Mouse (Mus musculus) MEL (cell line): Measurements from ENCODE around the gene Nek10. TPM values are rescaled to one million over a fixed set of nuclear protein-coding genes. Genes with fewer than 3 reads are reported as not detected.

ENCODE experiments used
- DNase-seq: peaks from one replicate; pipeline ENCODE4 v3.0.0; 2011; ENCODE audit warnings: low read depth, low spot score
- H3K27ac ChIP-seq: 2 replicates; pipeline ENCODE4 v1.5.1; 2012; ENCODE audit warnings: low read depth, mild to moderate bottlenecking, control low read depth, low read length, moderate library complexity; ENCODE audit not compliant: control insufficient read depth
- H3K27me3 ChIP-seq, 2 experiments: fragments of 150-350 bp in 1 of 2; sonication (generic) in 1 of 2; 2 replicates each; pipeline ENCODE4 v1.6.1; 2012; ENCODE audit warnings: low read length in 2 of 2, mild to moderate bottlenecking in 2 of 2, improper control_type of control experiment in 1 of 2, moderate library complexity in 1 of 2; ENCODE audit not compliant: insufficient read depth in 2 of 2, control insufficient read depth in 1 of 2
- H3K36me3 ChIP-seq, 2 experiments: 2 replicates each; pipeline ENCODE4 v1.6.1; 2012 to 2014; ENCODE audit warnings: low read length in 2 of 2, improper control_type of control experiment in 1 of 2, inconsistent platforms in 1 of 2, mild to moderate bottlenecking in 1 of 2; ENCODE audit not compliant: insufficient read depth in 2 of 2, control insufficient read depth in 1 of 2
- H3K4me1 ChIP-seq, 2 experiments: fragments of 150-350 bp in 1 of 2; sonication (generic) in 1 of 2; 2 replicates each; pipeline ENCODE4 v1.6.1; 2012; ENCODE audit warnings: low read length in 2 of 2, improper control_type of control experiment in 1 of 2, mild to moderate bottlenecking in 1 of 2; ENCODE audit not compliant: insufficient read depth in 2 of 2, control insufficient read depth in 1 of 2
- H3K4me3 ChIP-seq, 2 experiments: fragments of 150-350 bp in 1 of 2; sonication (generic) in 1 of 2; 2 replicates each; pipeline ENCODE4 v1.5.1; 2012; ENCODE audit warnings: low read depth in 2 of 2, low read length in 2 of 2, mild to moderate bottlenecking in 2 of 2, moderate library complexity in 2 of 2, control low read depth in 1 of 2, improper control_type of control experiment in 1 of 2; ENCODE audit not compliant: control insufficient read depth in 1 of 2, insufficient read depth in 1 of 2
- H3K79me2 ChIP-seq: 2 replicates; pipeline ENCODE4 v1.6.1; 2012; ENCODE audit warnings: mild to moderate bottlenecking, low read length, moderate library complexity; ENCODE audit not compliant: control insufficient read depth, poor library complexity, insufficient read depth
- H3K9ac ChIP-seq: 2 replicates; pipeline ENCODE4 v1.6.1; 2012; ENCODE audit warnings: low read depth, mild to moderate bottlenecking, control low read depth, low read length, moderate library complexity; ENCODE audit not compliant: control insufficient read depth, poor library complexity, severe bottlenecking
- H3K9me3 ChIP-seq: fragments of 150-350 bp; sonication (generic); replicated peaks from 2 replicates; pipeline ENCODE4 v1.6.1; 2012; ENCODE audit warnings: mild to moderate bottlenecking, low read length, improper control_type of control experiment, moderate library complexity; ENCODE audit not compliant: insufficient read depth
- CHD2 ChIP-seq: IDR thresholded peaks from 2 replicates; pipeline ENCODE4 v1.6.1; 2011; ENCODE audit warnings: low read length, improper control_type of control experiment
- CTCF ChIP-seq, 3 experiments: IDR thresholded peaks in 2 of 3; conservative IDR thresholded peaks in 1 of 3; 2 replicates each; pipeline ENCODE4 v1.5.1; 2011 to 2012; ENCODE audit warnings: low read length in 3 of 3, low read depth in 2 of 3, mild to moderate bottlenecking in 2 of 3, improper control_type of control experiment in 1 of 3, inconsistent platforms in 1 of 3, mixed read lengths in 1 of 3, moderate library complexity in 1 of 3; ENCODE audit not compliant: control insufficient read depth in 1 of 3, insufficient read depth in 1 of 3, poor library complexity in 1 of 3, severe bottlenecking in 1 of 3
- EP300 ChIP-seq, 2 experiments: IDR thresholded peaks; 2 replicates each; pipeline ENCODE4 v1.6.1; 2011; ENCODE audit warnings: improper control_type of control experiment in 2 of 2, low read length in 2 of 2, low read depth in 1 of 2, mild to moderate bottlenecking in 1 of 2
- ETS1 ChIP-seq: IDR thresholded peaks from 2 replicates; pipeline ENCODE4 v1.6.1; 2012; ENCODE audit warnings: low read depth, mild to moderate bottlenecking, inconsistent platforms, low read length, improper control_type of control experiment, moderate library complexity
- GABPA ChIP-seq: IDR thresholded peaks from 2 replicates; pipeline ENCODE4 v1.6.1; 2012; ENCODE audit warnings: low read depth, mild to moderate bottlenecking, inconsistent platforms, low read length, improper control_type of control experiment, moderate library complexity
- GATA1 ChIP-seq: IDR thresholded peaks from 2 replicates; pipeline ENCODE4 v1.6.1; 2011; ENCODE audit warnings: low read depth, low read length, improper control_type of control experiment
- HCFC1 ChIP-seq: IDR thresholded peaks from 2 replicates; pipeline ENCODE4 v1.6.1; 2012; ENCODE audit warnings: low read depth, mild to moderate bottlenecking, inconsistent platforms, low read length, improper control_type of control experiment, moderate library complexity
- JUND ChIP-seq: IDR thresholded peaks from 2 replicates; pipeline ENCODE4 v1.6.1; 2011; ENCODE audit warnings: low read depth, mild to moderate bottlenecking, improper control_type of control experiment, low read length
- KAT2A ChIP-seq: conservative IDR thresholded peaks from 2 replicates; pipeline ENCODE4 v1.6.1; 2012; ENCODE audit warnings: low read depth, low read length, improper control_type of control experiment, inconsistent platforms
- MAZ ChIP-seq: IDR thresholded peaks from 2 replicates; pipeline ENCODE4 v1.6.1; 2012; ENCODE audit warnings: low read depth, mild to moderate bottlenecking, inconsistent platforms, low read length, improper control_type of control experiment
- MEF2A ChIP-seq: IDR thresholded peaks from 2 replicates; pipeline ENCODE4 v1.6.1; 2014; ENCODE audit warnings: low read depth, mild to moderate bottlenecking, inconsistent platforms, low read length, improper control_type of control experiment; ENCODE audit not compliant: poor library complexity, insufficient replicate concordance, severe bottlenecking; ENCODE audit errors: extremely low read depth
- MYB ChIP-seq: IDR thresholded peaks from 2 replicates; pipeline ENCODE4 v1.6.1; 2011; ENCODE audit warnings: mild to moderate bottlenecking, low read depth, low read length, improper control_type of control experiment
- MYC ChIP-seq: IDR thresholded peaks from 2 replicates; pipeline ENCODE4 v1.6.1; 2011; ENCODE audit warnings: low read depth, mild to moderate bottlenecking, low read length, improper control_type of control experiment, moderate library complexity
- NELFE ChIP-seq: IDR thresholded peaks from 2 replicates; pipeline ENCODE4 v1.6.1; 2011; ENCODE audit warnings: low read depth, low read length, improper control_type of control experiment
- NRF1 ChIP-seq: IDR thresholded peaks from 2 replicates; pipeline ENCODE4 v1.6.1; 2014; ENCODE audit warnings: low read depth, mild to moderate bottlenecking, inconsistent platforms, low read length, improper control_type of control experiment, moderate library complexity; ENCODE audit not compliant: poor library complexity, insufficient read depth, severe bottlenecking
- POLR2A ChIP-seq, 2 experiments: IDR thresholded peaks; 2 replicates each; pipeline ENCODE4 v1.6.1; 2011 to 2012; ENCODE audit warnings: low read length in 2 of 2, mild to moderate bottlenecking in 2 of 2, control low read depth in 1 of 2, improper control_type of control experiment in 1 of 2, low read depth in 1 of 2, moderate library complexity in 1 of 2; ENCODE audit not compliant: control insufficient read depth in 1 of 2, insufficient read depth in 1 of 2, poor library complexity in 1 of 2
- POLR2AphosphoS2 ChIP-seq: IDR thresholded peaks from 2 replicates; pipeline ENCODE4 v1.6.1; 2011; ENCODE audit warnings: low read length, improper control_type of control experiment
- POLR2AphosphoS5 ChIP-seq: IDR thresholded peaks from 2 replicates; pipeline ENCODE4 v1.6.1; 2012; ENCODE audit warnings: low read depth, borderline replicate concordance, mild to moderate bottlenecking, inconsistent platforms, low read length, moderate library complexity, mixed read lengths
- RAD21 ChIP-seq: IDR thresholded peaks from 2 replicates; pipeline ENCODE4 v1.6.1; 2011; ENCODE audit warnings: mild to moderate bottlenecking, low read depth, low read length, improper control_type of control experiment
- RCOR1 ChIP-seq: IDR thresholded peaks from 2 replicates; pipeline ENCODE4 v1.6.1; 2012; ENCODE audit warnings: low read depth, mild to moderate bottlenecking, inconsistent platforms, low read length, improper control_type of control experiment
- SMC3 ChIP-seq: IDR thresholded peaks from 2 replicates; pipeline ENCODE4 v1.6.1; 2011; ENCODE audit warnings: low read depth, low read length, improper control_type of control experiment
- TAL1 ChIP-seq: IDR thresholded peaks from 2 replicates; pipeline ENCODE4 v1.6.1; 2012; ENCODE audit warnings: mild to moderate bottlenecking, inconsistent platforms, low read length, moderate library complexity, mixed read lengths
- TCF12 ChIP-seq: IDR thresholded peaks from 2 replicates; pipeline ENCODE4 v1.6.1; 2014; ENCODE audit warnings: low read depth, mild to moderate bottlenecking, inconsistent platforms, low read length, improper control_type of control experiment, moderate library complexity
- USF2 ChIP-seq, 2 experiments: IDR thresholded peaks; 2 replicates each; pipeline ENCODE4 v1.6.1; 2011 to 2012; ENCODE audit warnings: improper control_type of control experiment in 2 of 2, low read length in 2 of 2, borderline replicate concordance in 1 of 2, inconsistent platforms in 1 of 2, low read depth in 1 of 2, mild to moderate bottlenecking in 1 of 2; ENCODE audit not compliant: insufficient read depth in 1 of 2
- ZC3H11A ChIP-seq: IDR thresholded peaks from 2 replicates; pipeline ENCODE4 v1.6.1; 2012; ENCODE audit warnings: low read depth, mild to moderate bottlenecking, inconsistent platforms, low read length, improper control_type of control experiment
- polyA plus RNA-seq, 2 experiments: library from polyadenylated mRNA; stranded (reverse) in 1 of 2; unstranded in 1 of 2; fragments of >175 nt in 1 of 2; fragments of >200 nt in 1 of 2; gene quantifications; 2 replicates each; pipeline versions ENCODE4 v1.2.1 to v1.2.4; 2012; ENCODE audit warnings: low replicate concordance in 2 of 2, low read depth in 1 of 2; ENCODE audit not compliant: insufficient read length in 2 of 2, insufficient read depth in 1 of 2, missing spikeins in 1 of 2
- total RNA-seq: library from RNA; depleted of rRNA; stranded (reverse); fragments of 300-350 nt; gene quantifications from 2 replicates; pipeline ENCODE4 v1.2.3, GENCODE M21; 2012

Gene Nek10
- total and polyA plus RNA-seq, 3 experiments: not detected

DNA sequence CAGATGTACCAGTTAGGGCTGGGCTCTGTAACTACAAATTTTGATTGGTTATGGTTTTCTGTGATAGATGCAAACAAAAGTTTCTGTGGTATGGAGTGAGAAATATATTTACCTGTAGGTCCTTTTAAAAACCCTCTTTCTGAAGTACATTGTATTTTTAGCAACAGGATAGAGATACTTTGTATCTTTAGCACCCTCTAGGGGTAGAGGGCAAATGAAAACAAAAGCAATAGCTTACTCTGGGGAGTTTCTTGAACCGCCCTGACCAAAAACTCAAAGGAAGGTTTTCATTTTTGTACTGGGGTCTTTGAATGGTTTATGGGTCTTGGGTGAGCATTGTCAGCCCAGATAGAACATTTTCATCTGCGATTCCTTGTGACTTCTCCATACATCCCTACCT is 188.4 kb downstream of the Nek10 start:
- H3K36me3 ChIP-seq: no peaks in the 10 kb centered on the region
- H3K27ac ChIP-seq: no peak overlapping the region
- TF ChIP-seq MEF2A (no peak), CHD2 (no peak), CTCF (IDR thresholded peaks at IDR 0.05 in 2 of 3, conservative IDR thresholded peaks at IDR 0.05 in 1 of 3; ENCODE audit: control insufficient read depth in 1 of 3, insufficient read depth in 1 of 3, low read depth in 2 of 3, low read length in 3 of 3, poor library complexity in 1 of 3, severe bottlenecking in 1 of 3) (no peak), ZC3H11A (no peak), RCOR1 (no peak), POLR2AphosphoS2 (no peak), MYC (no peak), TAL1 (no peak), MAZ (no peak), ETS1 (no peak), RAD21 (no peak), NRF1 (no peak)
- H3K4me1 ChIP-seq: no peaks in the 10 kb centered on the region
- no peaks in the 10 kb centered on the region for H3K27me3 ChIP-seq
- no peak overlapping the region for H3K9ac ChIP-seq
- H3K79me2 ChIP-seq: no peaks in the 10 kb centered on the region
- H3K4me3 ChIP-seq: no peak overlapping the region
- H3K9me3 ChIP-seq: no peaks in the 10 kb centered on the region
- DNase-seq: no peak

GRCm38 (mm10) chr14:15011408-15011807 is 208.2 kb downstream of the Nek10 start:
- DNase-seq: no peak
- Histone ChIP-seq H3K79me2 (no peaks in the 10 kb centered on the region), H3K4me3 (no peak overlapping the region)
- no peak for TF ChIP-seq KAT2A
- TF ChIP-seq RCOR1: no peak
- no peak for TF ChIP-seq POLR2AphosphoS2
- no peak for TF ChIP-seq MYB
- TF ChIP-seq, all 39 proteins: peak for 0
- H3K9ac ChIP-seq: no peak overlapping the region
- H3K27me3 ChIP-seq: no peaks in the 10 kb centered on the region
- H3K36me3 ChIP-seq: no peaks in the 10 kb centered on the region
- H3K9me3 ChIP-seq: no peaks in the 10 kb centered on the region
- H3K27ac ChIP-seq: no peak overlapping the region
- no peaks in the 10 kb centered on the region for H3K4me1 ChIP-seq

GRCm38 (mm10) chr14:15014799-15015198 is 211.6 kb downstream of the Nek10 start:
- Histone ChIP-seq H3K27me3 (no peaks in the 10 kb centered on the region), H3K9me3 (no peaks in the 10 kb centered on the region), H3K4me1 (no peaks in the 10 kb centered on the region), H3K27ac (no peak overlapping the region), H3K4me3 (no peak overlapping the region), H3K79me2 (no peaks in the 10 kb centered on the region), H3K9ac (no peak overlapping the region), H3K36me3 (no peaks in the 10 kb centered on the region)
- no peak for DNase-seq
- TF ChIP-seq USF2 (IDR thresholded peaks at IDR 0.05; ENCODE audit: borderline replicate concordance in 1 of 2, insufficient read depth in 1 of 2, low read depth in 1 of 2, low read length in 2 of 2): no peak
- TF ChIP-seq GATA1: no peak
- TF ChIP-seq CHD2: no peak
- no peak for TF ChIP-seq EP300 (IDR thresholded peaks at IDR 0.05; ENCODE audit: low read depth in 1 of 2, low read length in 2 of 2)
- TF ChIP-seq GABPA: no peak
- TF ChIP-seq POLR2AphosphoS5: no peak
- TF ChIP-seq JUND: no peak
- no peak for TF ChIP-seq SMC3
- TF ChIP-seq NELFE: no peak
- TF ChIP-seq POLR2A (IDR thresholded peaks at IDR 0.05; ENCODE audit: control insufficient read depth in 1 of 2, insufficient read depth in 1 of 2, low read depth in 1 of 2, low read length in 2 of 2, poor library complexity in 1 of 2): no peak
- TF ChIP-seq TAL1: no peak
- no peak for TF ChIP-seq MEF2A
- no peak for TF ChIP-seq HCFC1
- TF ChIP-seq MAZ: no peak
- no peak for TF ChIP-seq KAT2A
- no peak for TF ChIP-seq ZC3H11A
- TF ChIP-seq TCF12: no peak
- no peak for TF ChIP-seq POLR2AphosphoS2
